Mouse (Mus musculus): Measurements from ENCODE around the gene Phf6. TPM values are rescaled to one million over a fixed set of nuclear protein-coding genes. Genes with fewer than 3 reads are reported as not detected.

Phf6 gene
- polyA plus RNA-seq, 1 experiment from 2014 or later, result 23.4 TPM

DNA sequence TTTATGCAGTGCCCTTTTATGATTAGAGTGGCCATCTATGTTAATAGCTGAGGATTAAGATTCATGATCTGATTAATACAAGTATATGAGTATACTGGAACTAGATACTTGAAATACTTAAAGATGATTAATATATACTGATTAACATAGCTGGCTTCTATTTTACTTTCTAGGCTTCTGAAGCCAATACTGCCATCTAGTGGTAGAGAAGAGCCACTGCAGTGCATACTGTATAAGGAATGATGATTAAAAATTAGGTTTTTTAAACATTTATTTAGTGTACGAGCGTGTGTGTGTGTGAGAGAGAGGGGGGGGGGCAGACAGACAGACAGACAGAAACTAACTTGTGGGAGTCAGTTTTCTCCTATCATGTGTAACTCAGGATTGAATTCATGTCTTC lies 22.4 kb downstream of the Phf6 start:
- DNase-seq (ENCODE audit: low spot score) (peak; percentile 73), ATAC-seq (replicated peaks; ENCODE audit: low FRiP score, low read depth) (no peak)
- Histone ChIP-seq H3K4me2 (ENCODE audit: low read length) (no peak overlapping the region), H3K27me3 (ENCODE audit: insufficient read depth, low read length) (no peaks in the 10 kb centered on the region), H3K36me3 (ENCODE audit: insufficient read depth, low read length) (no peaks in the 10 kb centered on the region), H3K4me1 (replicated peaks; ENCODE audit: insufficient read depth, low read length) (no peaks in the 10 kb centered on the region), H3K4me3 (replicated peaks; ENCODE audit: low read depth, low read length) (no peak overlapping the region), H3K9me3 (replicated peaks; ENCODE audit: low read length) (no peaks in the 10 kb centered on the region), H3K27ac (no peak overlapping the region), H3K9ac (ENCODE audit: low read depth, low read length) (no peak overlapping the region)
- peak; percentile 83 for TF ChIP-seq CTCF (IDR thresholded peaks at IDR 0.05; ENCODE audit: low read depth)
- WGBS, result 38% methylated on average over 2 of the region's 2 CpGs

DNA sequence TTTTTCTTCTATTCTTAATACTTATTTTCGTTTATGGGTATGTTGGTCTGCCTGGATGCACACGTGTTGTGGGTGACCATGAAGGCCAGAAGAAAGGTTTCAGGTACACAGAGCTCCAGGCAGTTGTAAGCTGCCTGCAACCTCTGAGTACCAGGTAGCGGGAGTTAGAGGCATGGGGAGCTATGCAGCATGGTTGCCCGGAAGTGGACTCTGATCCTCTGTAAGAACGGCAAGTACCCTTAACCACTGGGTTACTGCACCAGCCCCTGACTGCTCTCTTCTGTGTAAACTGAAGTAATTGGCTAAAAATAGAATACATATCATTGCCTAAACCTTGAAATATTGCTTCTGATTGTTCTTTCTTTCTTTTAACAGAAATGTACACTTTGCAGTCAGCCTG lies 33.4 kb downstream of the Phf6 start:
- no peak for DNase-seq (ENCODE audit: low spot score)
- Histone ChIP-seq H3K9ac (ENCODE audit: low read depth, low read length) (no peak overlapping the region), H3K4me2 (ENCODE audit: low read length) (no peak overlapping the region), H3K4me1 (replicated peaks; ENCODE audit: insufficient read depth, low read length) (no peaks in the 10 kb centered on the region), H3K27me3 (ENCODE audit: insufficient read depth, low read length) (no peaks in the 10 kb centered on the region), H3K9me3 (replicated peaks; ENCODE audit: low read length) (no peaks in the 10 kb centered on the region), H3K27ac (no peak overlapping the region), H3K4me3 (replicated peaks; ENCODE audit: low read depth, low read length) (no peak overlapping the region), H3K36me3 (ENCODE audit: insufficient read depth, low read length) (no peaks in the 10 kb centered on the region)
- no peak for TF ChIP-seq CTCF (IDR thresholded peaks at IDR 0.05; ENCODE audit: low read depth)
- 79% methylated on average over 5 of the region's 5 CpGs for WGBS
- no peak for ATAC-seq (replicated peaks; ENCODE audit: low FRiP score, low read depth)

DNA sequence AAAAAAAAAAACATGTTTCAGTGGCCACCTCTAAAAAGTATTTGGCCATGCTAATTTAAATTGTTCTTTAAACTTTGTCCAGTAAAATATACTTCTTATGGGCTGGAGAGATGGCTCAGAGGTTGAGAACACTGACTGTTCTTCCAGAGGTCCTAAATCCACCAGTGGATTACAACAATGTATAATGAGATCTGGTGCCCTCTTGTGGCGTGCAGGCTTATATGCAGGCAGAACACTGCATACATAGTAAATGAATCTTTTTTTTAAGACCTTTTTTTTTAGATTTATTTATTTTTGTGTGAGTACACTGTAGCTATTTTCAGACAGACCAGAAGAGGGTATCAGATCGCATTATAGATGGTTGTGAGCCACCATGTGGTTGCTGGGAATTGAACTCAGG lies 37.6 kb downstream of the Phf6 start:
- Histone ChIP-seq H3K27me3 (ENCODE audit: insufficient read depth, low read length) (no peaks in the 10 kb centered on the region), H3K9me3 (replicated peaks; ENCODE audit: low read length) (no peaks in the 10 kb centered on the region), H3K4me3 (replicated peaks; ENCODE audit: low read depth, low read length) (no peak overlapping the region), H3K27ac (no peak overlapping the region), H3K36me3 (ENCODE audit: insufficient read depth, low read length) (no peaks in the 10 kb centered on the region), H3K9ac (ENCODE audit: low read depth, low read length) (no peak overlapping the region), H3K4me2 (ENCODE audit: low read length) (no peak overlapping the region), H3K4me1 (replicated peaks; ENCODE audit: insufficient read depth, low read length) (no peaks in the 10 kb centered on the region)
- peak; percentile 68 for TF ChIP-seq CTCF (IDR thresholded peaks at IDR 0.05; ENCODE audit: low read depth)
- no peak for ATAC-seq (replicated peaks; ENCODE audit: low FRiP score, low read depth)
- peak; percentile 21 for DNase-seq (ENCODE audit: low spot score)
- 71% methylated on average over 2 of the region's 2 CpGs for WGBS

DNA sequence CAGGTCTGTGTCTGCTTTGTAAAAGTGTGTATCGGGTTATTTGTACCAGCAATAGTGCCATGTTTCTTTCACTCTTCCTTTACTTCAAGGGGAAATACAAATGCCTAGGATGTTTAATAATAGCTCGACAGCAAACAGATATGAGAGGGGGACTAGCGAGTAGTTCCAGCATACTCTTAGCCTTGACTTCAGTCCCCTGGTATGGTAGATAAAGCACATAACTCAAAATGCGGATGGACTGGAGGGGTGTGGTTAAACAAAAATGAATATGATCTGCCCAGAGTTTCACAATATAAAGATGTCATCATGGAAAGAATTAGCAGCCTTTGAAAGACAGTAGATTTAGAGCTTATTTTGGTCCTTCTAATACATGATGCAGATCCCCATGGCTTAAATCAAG lies 44.9 kb downstream of the Phf6 start:
- DNase-seq (ENCODE audit: low spot score) (no peak), ATAC-seq (replicated peaks; ENCODE audit: low FRiP score, low read depth) (no peak)
- no peaks in the 10 kb centered on the region for H3K36me3 ChIP-seq (ENCODE audit: insufficient read depth, low read length)
- no peaks in the 10 kb centered on the region for H3K27me3 ChIP-seq (ENCODE audit: insufficient read depth, low read length)
- no peak overlapping the region for H3K4me3 ChIP-seq (replicated peaks; ENCODE audit: low read depth, low read length)
- no peak for TF ChIP-seq CTCF (IDR thresholded peaks at IDR 0.05; ENCODE audit: low read depth)
- no peak overlapping the region for H3K27ac ChIP-seq
- H3K4me2 ChIP-seq (ENCODE audit: low read length), result no peak overlapping the region
- H3K9ac ChIP-seq (ENCODE audit: low read depth, low read length), result no peak overlapping the region
- H3K9me3 ChIP-seq (replicated peaks; ENCODE audit: low read length), result no peaks in the 10 kb centered on the region
- WGBS, result 87% methylated on average over 4 of the region's 4 CpGs
- no peaks in the 10 kb centered on the region for H3K4me1 ChIP-seq (replicated peaks; ENCODE audit: insufficient read depth, low read length)

DNA sequence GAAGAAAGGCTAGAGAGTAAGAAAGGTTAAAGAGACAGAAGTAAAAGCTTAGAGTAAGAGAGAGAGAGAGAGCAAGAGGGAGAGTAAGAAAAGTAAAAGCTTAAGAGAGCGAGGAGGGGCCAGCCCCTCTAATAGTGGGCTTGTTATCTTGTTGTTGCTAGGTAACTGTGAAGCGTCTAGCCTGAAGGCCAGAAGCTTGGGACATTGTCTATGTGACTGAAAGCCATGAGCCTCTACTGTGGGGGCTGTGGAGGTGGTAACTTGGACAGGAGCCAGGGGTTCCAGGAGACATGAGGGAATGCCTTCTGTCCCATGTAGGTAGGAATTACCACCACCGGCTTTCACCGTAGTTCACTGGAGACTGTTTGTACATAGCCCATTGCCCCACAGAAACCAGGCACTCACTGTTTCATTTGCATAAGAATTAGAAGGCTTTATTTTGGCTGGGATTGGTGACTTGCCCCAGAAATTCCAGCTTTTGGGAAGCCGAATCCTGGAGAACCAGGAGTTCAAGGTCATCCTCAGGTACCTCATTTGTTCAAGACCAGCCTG lies 49.6 kb downstream of the Phf6 start:
- H3K27ac ChIP-seq, result no peak overlapping the region
- H3K4me3 ChIP-seq (replicated peaks; ENCODE audit: low read depth, low read length), result no peak overlapping the region
- H3K4me1 ChIP-seq (replicated peaks; ENCODE audit: insufficient read depth, low read length), result no peaks in the 10 kb centered on the region
- ATAC-seq (replicated peaks; ENCODE audit: low FRiP score, low read depth) (no peak), DNase-seq (ENCODE audit: low spot score) (no peak)
- H3K4me2 ChIP-seq (ENCODE audit: low read length), result no peak overlapping the region
- WGBS, result 77% methylated on average over 5 of the region's 5 CpGs
- H3K36me3 ChIP-seq (ENCODE audit: insufficient read depth, low read length), result no peaks in the 10 kb centered on the region
- no peak for TF ChIP-seq CTCF (IDR thresholded peaks at IDR 0.05; ENCODE audit: low read depth)
- no peak overlapping the region for H3K9ac ChIP-seq (ENCODE audit: low read depth, low read length)
- H3K9me3 ChIP-seq (replicated peaks; ENCODE audit: low read length), result no peaks in the 10 kb centered on the region
- H3K27me3 ChIP-seq (ENCODE audit: insufficient read depth, low read length), result no peaks in the 10 kb centered on the region

DNA sequence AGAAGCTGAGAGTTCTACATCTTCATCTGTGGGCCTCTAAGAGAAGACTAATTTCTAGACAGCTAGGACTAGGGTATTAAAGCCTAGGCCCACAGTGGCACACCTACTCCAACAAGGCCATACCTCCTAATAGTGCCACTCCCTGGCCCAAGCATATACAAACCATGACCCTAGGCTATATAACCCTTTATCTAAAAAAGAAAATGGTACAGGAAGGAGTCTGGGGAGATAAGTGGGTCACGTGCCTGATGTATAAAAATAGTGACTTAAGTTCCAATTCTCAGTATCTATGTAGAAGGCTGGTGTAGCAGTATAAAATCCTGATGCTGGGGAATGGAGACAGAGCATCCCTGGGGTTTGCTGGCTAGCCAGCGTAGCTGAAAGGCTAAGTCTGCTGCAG lies 53.1 kb downstream of the Phf6 start:
- no peak for DNase-seq (ENCODE audit: low spot score)
- no peaks in the 10 kb centered on the region for H3K9me3 ChIP-seq (replicated peaks; ENCODE audit: low read length)
- TF ChIP-seq CTCF (IDR thresholded peaks at IDR 0.05; ENCODE audit: low read depth), result no peak
- no peak for ATAC-seq (replicated peaks; ENCODE audit: low FRiP score, low read depth)
- no peak overlapping the region for H3K4me3 ChIP-seq (replicated peaks; ENCODE audit: low read depth, low read length)
- no peaks in the 10 kb centered on the region for H3K4me1 ChIP-seq (replicated peaks; ENCODE audit: insufficient read depth, low read length)
- no peak overlapping the region for H3K27ac ChIP-seq
- H3K4me2 ChIP-seq (ENCODE audit: low read length), result no peak overlapping the region
- no peaks in the 10 kb centered on the region for H3K36me3 ChIP-seq (ENCODE audit: insufficient read depth, low read length)
- no peak overlapping the region for H3K9ac ChIP-seq (ENCODE audit: low read depth, low read length)
- H3K27me3 ChIP-seq (ENCODE audit: insufficient read depth, low read length), result no peaks in the 10 kb centered on the region
- WGBS, result 89% methylated on average over 2 of the region's 2 CpGs

All from kidney, postnatal 0 days (tissue).